Mouse (Mus musculus): ENCODE results near the gene Slc12a8.

The Slc12a8 gene

DNA sequence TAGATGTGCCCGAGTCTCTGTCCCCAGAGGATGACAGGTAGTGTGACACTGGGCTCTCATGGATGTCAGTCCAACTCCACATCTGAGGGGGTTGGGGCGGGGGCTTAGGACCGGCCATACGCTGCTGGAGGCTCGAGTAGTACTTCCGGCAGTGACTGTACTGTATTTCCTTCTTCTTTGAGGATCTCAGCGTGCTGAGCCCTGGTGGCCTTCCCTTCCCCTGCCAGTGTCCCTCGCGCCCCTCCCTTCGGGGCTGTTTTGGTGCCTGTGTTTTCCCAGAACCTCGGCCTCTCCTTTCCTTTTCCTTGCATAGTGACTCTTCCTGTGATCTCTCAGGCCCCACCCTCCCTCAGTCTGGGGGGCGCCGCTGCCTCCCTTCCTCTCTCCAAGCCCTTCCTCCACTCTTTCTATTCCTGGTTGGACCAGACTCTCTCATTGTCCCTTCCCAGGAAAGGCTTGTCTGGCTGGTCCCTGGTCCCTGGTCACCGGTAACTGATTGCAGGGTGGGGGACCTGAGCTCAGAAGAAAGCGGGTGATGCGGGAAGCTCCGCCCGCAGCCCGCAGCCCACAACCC lies 66.8 kb downstream of the Slc12a8 start:
- no peak for DNase-seq (ENCODE audit: low read depth, low spot score)

DNA sequence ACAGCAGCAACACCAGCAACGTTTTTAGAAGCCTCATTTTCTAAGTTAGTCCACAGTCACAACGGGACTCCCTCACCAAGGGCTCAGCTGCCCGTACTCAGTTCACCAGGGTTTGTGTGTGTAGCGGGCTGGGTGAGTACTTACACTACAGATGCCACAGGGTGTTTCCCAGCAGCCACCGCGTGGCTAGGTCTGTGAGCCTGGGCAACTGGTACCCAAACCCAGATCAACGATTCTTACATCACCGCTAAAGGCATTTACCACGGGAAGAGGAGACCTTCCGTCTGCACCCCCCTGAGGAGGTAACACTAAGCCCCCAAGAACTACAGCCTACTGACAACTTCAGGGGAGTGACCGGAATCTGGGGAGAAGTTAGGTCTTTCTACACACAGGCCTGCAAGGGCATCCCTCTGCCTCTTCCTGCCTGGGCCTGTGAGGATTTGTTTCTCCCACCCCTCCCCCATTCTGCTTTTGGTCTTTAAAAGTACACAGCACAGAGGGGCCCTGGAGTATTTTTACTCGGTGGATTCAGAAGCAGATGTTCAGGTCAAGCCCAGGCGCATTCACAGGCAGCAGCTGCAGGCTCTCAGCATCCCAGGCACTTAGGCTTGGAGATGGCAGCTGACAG lies 67.4 kb downstream of the Slc12a8 start:
- DNase-seq (ENCODE audit: low read depth, low spot score) = no peak

DNA sequence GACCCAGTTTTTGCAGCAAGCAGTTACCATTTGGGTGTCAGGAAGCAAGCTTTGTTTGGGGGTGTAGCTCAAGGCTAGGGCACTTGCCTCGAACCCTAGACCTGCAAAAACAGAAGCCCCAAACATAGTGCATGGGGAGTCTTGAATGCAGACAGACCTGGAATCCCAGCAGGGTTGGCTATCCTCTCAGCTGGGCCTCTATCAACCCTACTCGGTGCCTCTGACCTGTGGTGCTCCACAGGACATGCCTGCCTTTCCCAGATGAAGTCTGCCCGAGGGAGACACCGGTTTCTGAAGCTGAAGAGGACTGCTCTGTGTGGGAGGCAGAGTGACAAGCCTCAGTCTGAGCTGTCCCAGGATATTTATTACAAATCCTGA lies 67.9 kb downstream of the Slc12a8 start:
- DNase-seq (ENCODE audit: low read depth, low spot score) = no peak

DNA sequence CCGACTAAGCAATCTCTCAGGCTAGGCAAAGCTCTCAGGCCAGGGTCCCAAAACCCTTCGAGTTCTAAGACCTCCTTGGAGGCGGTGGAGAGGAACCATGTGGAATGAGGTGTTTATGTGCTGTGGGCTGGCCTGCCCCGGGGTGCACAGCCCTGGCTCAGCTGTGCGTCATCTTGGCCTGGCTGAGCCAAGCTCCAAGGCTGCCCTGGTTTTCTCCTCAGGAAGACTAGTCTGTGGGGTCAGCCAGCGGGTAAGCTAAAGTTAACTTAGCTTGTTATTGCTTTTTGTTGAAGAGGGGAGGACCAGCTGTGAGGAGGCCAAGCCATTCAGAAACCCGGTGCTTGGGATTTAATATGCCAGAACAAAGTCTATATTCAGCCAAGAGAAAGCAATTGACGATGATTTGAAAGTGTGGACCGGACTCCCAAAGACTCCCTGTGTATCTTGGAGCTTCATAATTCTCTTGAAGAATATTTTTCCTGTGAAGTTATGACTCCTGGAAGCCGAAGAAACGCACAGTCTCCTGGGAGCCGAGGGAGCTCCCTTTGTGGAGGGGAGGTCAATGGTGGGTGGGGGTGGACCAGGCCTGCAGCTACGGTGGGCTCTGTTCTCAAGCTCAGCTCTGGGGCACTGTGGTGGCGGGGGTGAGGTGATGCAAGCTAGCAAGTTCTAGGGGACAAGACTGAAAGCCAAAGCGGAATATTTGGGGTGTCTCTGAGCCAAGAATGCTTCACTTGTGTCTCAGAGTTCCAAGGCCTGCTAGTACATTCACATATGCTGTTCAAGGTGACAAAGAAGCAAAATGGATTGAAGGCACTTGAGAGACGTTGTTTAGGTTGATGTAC lies 70.4 kb downstream of the Slc12a8 start:
- DNase-seq (ENCODE audit: low read depth, low spot score) = no peak

DNA sequence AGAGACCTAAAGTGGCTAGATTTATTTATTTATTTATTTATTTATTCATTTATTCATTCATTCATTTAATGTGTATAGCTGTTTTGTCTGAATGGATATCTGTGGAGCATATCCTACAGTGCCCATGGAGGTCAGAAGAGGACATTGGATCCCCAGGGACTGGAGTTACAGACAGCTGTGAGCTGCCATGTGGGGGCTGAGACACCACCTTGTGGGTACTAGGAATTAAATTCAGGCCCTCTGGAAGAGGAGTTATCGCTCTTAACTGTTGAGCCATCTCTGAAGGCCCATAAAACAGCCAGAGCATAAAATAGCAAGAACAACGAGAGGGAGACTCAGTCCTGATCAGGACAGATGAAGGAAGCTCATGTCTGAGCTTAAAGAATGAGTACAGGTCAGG lies 71.7 kb downstream of the Slc12a8 start:
- no peak for DNase-seq (ENCODE audit: low read depth, low spot score)

DNA sequence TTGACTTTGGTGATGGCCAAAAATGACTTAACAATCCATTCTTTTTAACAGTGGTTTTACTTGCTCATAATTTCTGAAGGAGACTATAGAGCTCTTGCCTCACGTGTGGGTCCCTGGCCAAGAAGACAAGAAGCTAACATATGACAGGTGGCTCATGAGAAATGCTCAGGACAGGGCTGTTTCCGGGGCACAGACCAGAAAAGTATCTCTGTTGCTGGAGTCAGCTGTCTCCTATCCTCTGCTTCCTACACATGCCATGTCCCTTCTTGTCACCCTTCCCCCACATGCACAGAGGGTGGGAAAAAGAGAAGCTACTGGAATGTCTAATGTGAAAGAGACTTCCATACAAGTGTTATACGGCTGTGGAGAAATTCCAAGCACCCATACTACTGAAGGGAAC lies 73.3 kb downstream of the Slc12a8 start:
- DNase-seq (ENCODE audit: low read depth, low spot score) = no peak

DNA sequence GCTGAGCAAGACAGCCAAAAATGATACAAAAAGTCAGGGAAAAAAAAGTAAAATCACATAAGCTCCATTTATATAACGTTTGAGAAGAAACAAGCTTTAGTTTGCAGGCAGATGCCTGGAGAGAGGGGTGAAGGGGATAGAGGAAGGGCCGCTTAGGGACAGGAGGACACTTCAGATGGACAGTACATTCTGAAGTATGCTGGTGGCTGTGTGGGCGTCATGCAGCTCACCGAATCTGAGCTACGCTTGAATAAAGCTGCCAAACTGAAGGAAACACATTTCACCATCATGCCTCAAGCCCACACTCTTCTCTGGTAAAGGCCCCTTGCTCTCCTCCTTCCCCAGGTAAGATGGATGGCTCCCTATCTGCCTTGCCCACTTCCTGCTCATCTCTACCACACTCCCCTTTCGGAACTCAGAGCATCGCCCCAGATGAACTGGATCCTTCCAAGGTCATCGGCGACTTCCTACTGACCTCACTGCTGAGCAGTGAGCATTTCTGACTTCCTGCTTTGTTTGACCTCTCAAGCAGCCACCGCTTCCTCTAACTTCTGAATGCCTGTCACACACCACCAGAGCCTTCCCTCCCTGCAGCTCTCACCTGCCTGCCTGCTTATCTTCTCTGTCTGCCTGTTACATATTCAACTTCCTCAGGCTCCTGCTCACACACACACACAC lies 74.4 kb downstream of the Slc12a8 start:
- DNase-seq (ENCODE audit: low read depth, low spot score) = no peak

DNA sequence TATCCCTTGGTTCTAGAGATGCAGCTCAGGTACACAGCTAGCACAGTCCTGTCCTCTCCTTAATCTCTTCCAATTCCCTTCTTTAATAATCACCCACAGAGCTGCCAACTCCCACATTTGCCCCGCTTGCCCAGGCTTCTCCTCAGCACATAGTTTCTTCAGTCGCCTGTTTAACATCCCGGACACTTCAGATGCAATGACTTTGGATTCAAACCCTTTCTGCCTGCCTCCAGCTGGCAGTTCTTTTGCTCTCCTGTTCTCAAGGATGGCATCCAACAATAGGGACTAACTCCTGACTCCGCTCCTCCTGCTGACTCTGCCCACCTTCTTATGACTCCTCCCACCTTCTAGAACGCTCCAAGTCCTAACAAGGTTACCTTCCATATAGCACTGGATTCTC lies 75.2 kb downstream of the Slc12a8 start:
- no peak for DNase-seq (ENCODE audit: low read depth, low spot score)

DNA sequence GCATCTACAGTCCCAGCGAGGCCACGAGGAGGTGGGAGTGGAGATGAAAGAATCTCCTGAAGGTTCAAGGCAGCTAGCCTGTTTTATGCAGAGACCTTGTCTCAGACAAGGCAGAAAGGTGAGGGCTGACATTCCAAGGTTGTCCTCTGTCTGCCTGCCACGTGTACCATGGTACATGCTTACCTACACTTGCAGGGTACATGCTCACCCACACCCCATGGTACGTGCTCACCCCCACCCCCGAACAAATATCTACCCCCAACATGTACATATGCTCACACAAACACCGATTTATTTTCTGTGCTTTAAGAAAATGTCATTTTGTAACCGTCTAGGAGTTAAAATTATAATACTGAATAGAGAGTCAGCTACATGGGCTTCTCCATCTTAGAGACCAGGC lies 76.3 kb downstream of the Slc12a8 start:
- no peak for DNase-seq (ENCODE audit: low read depth, low spot score)

DNA sequence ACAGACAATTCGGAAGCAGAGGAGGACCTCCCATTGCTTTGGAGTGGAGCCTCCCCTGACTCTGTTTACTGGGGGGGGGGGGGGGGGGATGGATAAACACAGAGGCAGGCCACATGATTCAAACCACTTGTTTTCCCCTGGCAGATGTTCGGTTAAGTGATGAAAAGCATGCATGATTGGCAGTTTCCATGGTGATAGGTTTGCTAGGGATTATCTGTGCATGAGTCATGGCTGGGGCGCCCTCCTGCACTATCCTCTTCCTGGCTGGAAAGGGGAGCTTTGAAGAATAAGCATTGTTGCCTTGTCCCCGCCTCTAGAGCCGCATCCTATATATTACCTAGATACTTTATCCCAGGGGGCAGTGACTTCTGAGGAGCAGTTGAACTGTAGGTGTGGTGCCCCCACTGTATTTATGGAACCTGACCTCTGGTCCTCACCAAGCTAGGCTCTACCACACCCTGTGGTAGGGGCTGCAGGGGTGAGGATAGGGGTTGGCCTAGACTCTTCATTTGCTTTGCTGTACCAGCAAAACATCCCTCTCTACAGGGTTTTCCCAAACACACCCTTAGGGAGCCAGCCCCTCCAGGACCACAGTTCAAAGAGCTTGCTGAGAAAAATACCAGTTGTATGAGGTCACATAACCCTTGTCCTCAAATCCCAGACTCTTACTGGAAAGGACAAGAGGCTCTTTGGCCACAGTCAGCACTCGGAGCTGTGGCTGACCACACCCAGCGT lies 77.1 kb downstream of the Slc12a8 start:
- DNase-seq (ENCODE audit: low read depth, low spot score) = no peak

DNA sequence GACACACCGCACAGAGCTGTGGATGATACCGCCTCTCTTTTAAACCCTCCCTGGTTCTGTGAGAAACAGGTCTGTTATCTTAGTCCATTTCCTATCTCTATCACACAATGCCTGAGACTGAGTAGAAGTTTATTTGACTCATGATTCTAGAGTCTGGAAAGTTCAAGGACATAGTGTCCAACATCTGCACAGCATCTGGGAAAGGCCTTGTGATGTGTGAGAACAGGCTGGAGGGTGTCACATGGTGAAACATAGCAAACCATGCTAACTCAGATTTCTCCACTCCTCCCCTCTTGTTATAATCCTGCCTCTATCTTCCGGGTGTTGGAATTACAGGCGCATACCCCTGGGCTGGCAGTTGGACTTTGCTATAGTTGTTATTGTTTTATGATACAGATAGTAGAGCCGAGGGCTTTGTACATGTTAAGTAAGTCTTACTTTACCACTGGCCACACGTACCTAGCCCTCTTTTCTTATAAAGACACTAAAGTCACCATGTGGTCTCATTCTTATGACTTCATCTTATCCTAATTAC lies 78.2 kb downstream of the Slc12a8 start:
- DNase-seq (ENCODE audit: low read depth, low spot score) = no peak

DNA sequence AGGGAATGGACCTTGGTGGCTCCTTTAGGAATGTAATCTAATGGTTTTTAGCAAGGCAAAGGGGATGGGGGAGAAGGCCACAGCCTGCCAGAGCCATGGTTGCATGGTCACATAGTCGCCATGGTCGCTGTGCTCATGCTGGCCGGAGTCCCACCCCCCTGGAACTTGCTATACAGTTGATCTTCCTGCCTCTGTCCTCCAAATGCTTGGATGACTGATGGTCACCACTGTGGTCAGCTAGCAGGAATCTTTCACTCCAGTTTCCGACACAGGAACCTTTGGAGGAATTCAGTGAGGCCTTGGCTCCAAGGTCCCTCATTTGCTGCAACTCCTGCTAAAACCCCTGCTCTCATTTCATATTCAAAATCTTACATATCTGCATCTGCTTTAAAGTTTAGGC lies 79.1 kb downstream of the Slc12a8 start:
- no peak for DNase-seq (ENCODE audit: low read depth, low spot score)

DNA sequence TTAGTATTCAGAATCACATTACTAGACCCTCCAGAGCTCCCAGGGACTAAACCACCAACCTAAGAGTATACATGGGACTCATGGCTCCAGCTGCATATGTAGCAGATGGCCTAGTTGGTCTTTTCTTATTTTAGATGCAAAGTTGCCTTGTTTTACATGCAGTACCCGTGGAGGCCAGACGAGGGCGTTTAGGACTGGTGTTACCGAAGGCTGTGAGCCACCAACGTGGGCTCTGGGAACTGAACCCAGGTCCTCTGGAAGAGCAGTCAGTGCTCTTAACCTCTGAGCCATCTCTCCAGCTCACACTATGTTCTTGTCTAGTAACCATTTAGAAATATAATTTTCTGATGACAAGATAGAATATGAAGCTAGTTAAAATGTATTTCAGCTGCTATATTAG lies 83.1 kb downstream of the Slc12a8 start:
- DNase-seq (ENCODE audit: low read depth, low spot score) = no peak

DNA sequence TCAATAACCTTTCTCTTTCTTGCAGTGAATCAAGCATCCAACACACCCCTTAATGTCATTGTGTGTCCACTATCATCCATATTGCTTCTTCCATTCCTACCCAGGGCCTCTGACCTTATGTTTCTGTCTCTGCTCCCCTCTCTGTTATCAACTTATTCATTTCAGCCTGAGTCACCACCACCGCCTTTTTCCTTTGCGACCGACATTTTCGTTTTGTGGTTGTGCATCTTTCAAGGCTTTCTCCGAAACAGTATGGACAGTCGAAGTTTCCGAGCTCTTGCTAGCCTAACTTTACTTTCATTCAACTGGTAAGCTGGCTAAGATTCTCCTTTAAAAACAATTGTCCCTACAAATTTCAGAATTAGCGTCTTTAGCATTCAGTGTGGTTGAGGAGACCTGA lies 84.2 kb downstream of the Slc12a8 start:
- DNase-seq (ENCODE audit: low read depth, low spot score) = no peak

DNA sequence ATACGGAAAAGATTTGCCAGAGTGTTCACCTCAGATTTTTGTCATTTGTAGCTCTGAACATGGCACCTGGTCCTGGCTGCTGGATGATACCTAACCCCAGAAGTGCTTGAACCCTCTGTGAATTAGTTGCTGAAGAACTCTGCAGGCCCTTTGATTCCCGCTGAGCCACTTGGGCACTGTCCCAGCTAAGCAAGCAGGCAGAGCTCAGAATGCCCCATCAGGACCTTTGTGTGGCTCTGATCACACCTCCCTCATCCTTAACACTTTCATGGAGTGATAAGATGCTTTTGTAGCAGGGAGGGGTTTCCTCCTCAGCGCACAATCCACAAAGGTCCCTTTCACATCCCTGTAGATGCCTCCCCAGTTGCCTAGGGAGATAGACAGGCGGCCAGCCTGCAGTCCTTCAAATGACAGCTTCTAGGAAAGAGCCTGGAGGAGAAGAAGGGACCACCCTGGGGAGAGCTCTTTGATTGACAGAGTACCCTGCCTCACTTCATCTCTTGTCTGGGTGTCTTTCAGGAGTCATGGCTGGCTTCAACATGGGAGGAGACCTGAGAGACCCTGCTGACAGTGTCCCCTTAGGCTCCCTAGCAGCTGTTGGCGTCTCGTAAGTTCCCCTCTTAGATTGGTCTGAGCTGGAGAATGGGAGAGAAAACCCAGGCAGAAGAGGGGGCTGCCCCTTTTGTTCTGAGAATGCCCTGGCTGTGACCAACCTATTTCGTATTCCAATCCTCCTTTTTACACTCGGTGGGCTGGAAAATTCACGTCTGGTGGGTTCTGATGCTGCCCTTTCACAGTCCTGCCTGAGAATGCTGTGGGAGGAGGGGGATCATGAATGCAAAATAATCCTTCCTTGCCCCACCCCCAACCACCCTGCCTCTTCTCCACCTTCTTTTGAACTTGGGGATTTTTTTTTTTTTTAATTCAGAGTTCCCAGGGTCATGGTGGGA lies 88.8 kb downstream of the Slc12a8 start:
- DNase-seq (ENCODE audit: low read depth, low spot score) = no peak

DNA sequence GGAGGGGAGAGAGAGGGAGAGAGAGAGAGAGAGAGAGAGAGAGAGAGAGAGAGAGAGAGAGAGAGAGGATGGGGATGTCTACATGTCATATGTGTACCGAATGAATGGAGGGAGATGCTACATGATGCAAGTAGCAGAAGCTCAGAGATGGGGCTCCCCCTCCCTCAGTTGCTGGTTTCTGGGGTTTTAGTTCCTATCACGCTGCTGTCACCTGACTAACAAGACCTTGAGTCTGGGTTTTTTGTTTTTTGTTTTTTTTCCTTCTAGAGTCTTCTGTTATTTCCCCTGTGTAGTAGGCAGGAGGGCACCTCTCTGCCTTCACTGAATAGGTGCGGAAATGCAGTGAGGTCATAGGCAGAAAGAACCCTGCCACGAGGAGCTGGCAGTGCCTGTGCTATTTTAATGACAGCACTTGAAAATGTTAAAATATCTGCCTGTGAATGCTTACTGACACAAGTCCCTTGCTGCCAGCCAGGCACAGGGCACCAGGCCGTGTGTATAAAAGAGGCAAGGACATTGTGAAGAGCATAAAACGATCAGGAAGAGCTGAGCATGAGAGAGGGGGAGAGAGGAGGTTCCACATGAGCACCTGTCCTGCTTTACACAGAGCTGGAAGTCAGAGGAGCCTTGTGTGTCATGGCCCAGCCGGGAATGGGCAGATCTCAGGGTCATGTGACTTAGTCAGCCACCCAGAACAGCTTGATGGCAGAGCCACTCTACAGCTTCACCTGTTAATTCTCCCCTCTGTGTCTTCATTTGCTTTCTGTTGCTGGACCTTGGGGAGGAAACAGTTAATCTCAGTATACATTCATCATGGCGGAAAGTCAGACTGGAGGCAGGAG lies 89.8 kb downstream of the Slc12a8 start:
- no peak for DNase-seq (ENCODE audit: low read depth, low spot score)

DNA sequence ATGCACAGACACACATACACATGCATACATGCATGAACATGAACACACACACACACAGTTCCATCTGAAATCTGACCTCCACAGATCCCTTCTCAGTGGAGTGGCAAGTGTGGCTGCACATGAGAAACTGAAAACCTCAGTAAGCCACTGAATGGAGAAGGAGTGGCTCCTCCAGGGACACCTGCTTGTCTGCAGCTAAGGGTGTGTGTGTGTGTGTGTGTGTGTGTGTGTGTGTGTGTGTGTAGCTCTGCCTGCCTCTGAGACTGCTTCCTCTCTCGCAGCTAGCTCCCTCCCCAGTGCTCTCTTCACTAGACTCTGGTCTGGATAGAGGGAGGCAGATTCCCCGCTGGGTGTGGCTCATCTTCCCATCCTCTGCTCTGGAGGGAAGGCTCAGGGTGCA lies 92.4 kb downstream of the Slc12a8 start:
- DNase-seq (ENCODE audit: low read depth, low spot score) = no peak

DNA sequence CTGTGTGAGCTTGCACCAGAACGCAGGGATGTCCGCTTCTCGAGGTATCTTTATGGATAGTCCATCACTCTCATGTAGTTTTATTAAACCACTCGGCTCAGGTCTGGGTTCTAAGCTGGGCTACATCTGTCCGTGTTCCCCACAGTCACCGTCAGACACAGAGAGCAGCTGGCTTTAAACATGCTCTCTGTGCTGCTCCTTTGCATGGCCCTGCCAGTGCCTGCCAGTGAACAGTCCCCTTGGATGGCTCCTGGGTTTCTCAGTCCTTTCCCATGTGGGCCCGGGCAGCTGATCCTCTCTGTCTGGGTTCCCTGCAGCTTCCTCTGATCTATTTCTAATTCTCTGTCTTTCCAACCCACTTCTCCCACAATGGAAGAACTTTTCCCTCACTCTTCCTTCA lies 93.3 kb downstream of the Slc12a8 start:
- no peak for DNase-seq (ENCODE audit: low read depth, low spot score)

DNA sequence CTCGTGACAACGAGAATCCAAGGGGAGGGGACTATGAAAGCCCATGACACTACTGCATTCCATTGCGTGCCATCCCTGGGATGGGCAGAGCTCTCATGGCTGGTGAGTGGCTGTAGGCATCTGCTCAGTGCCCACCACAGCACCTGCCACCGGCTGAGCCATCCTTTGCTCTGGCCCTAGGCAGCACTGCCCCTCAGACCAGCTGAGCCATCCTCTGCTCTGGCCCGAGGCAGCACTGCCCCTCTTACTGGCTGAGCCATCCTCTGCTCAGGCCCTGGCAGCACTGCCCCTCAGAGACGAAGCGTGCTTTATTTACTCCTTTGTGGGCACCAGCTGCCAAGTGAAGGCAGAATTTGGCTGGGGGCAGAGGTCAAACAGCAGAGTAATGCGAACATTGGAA lies 94.2 kb downstream of the Slc12a8 start:
- no peak for DNase-seq (ENCODE audit: low read depth, low spot score)
